In the genomic region with DNA sequence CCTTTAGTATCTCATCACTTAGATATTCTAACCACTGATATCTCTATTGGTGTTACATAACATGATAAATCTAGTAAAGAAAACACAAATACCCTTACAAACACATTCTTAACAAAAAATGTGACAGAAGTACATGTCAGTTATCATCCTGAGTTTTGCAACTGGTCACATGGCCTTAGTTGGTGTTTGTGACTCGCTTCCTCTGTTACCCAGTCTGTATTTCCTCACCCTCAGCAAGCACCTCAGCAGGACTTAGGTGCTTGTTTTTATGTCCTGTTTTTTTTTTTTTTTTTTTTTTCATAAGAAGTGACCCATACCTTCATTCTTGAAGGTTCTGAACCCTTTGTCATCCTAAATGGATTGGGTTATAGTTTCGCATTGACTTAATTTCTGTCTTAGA, we compare ENCODE assay signal across 42 mouse cellular contexts. TPM values are rescaled to one million over a fixed set of nuclear protein-coding genes. Genes with fewer than 3 reads are reported as not detected.
"Had no signal": no experiment of that assay in that cellular context is flagged by ENCODE, and none has a peak within 500 bp of the region (broad histone marks: within the 10 kb centered on the region; RNA-seq: fewer than 3 reads in every experiment).

No protein-coding gene starts in this region.

- ATAC-seq: hindbrain, embryonic 16.5 days; inflammation-experienced regulatory T-cells, adult 6 months; intestine, embryonic 15.5 days; intestine, postnatal 0 days; liver, embryonic 12.5 days had no signal

- H3K27ac ChIP-seq: gastrocnemius, adult 2 months; heart, embryonic 10.5 days; hindbrain, embryonic 10.5 days; hindbrain, embryonic 12.5 days; hindbrain, embryonic 14.5 days; intestine, embryonic 15.5 days; kidney, embryonic 15.5 days; kidney, postnatal 0 days; limb, embryonic 13.5 days; limb, embryonic 15.5 days; liver, embryonic 12.5 days had no signal

- H3K27me3 ChIP-seq: heart, embryonic 12.5 days; hindbrain, embryonic 12.5 days; intestine, embryonic 15.5 days; kidney, embryonic 15.5 days; limb, embryonic 13.5 days; limb, embryonic 15.5 days; liver, embryonic 12.5 days had no signal

- DNase-seq: gastrocnemius, adult 2 months; gastrocnemius, postnatal 10 days; gastrocnemius, postnatal 25 days; heart, adult 11 months; heart, postnatal 10 days; heart, postnatal 4 days; kidney, adult 2 months; kidney, adult 9 months; kidney, postnatal 14 days; kidney, postnatal 36 days; layer of hippocampus, adult 9-11 months; layer of hippocampus, postnatal 36 days; left cerebral cortex, postnatal 4 days had no signal

- H3K9ac ChIP-seq: heart, embryonic 12.5 days; hindbrain, embryonic 12.5 days; hindbrain, embryonic 14.5 days; intestine, embryonic 15.5 days; kidney, embryonic 15.5 days; limb, embryonic 13.5 days; limb, embryonic 15.5 days; liver, embryonic 12.5 days had no signal

- H3K9me3 ChIP-seq: heart, embryonic 10.5 days; heart, embryonic 12.5 days; hindbrain, embryonic 10.5 days; hindbrain, embryonic 12.5 days; intestine, embryonic 15.5 days; kidney, embryonic 15.5 days; limb, embryonic 13.5 days; limb, embryonic 15.5 days; liver, embryonic 12.5 days had no signal

- H3K4me3 ChIP-seq: gastrocnemius, adult 2 months; heart, embryonic 10.5 days; heart, embryonic 12.5 days; hindbrain, embryonic 10.5 days; hindbrain, embryonic 12.5 days; intestine, embryonic 15.5 days; kidney, embryonic 15.5 days; limb, embryonic 13.5 days; limb, embryonic 15.5 days; liver, embryonic 12.5 days had no signal

- H3K4me1 ChIP-seq: heart, embryonic 10.5 days; hindbrain, embryonic 10.5 days; intestine, embryonic 15.5 days; limb, embryonic 13.5 days had no signal

- H3K4me2 ChIP-seq: heart, embryonic 12.5 days; hindbrain, embryonic 12.5 days; hindbrain, embryonic 14.5 days; intestine, embryonic 15.5 days; kidney, embryonic 15.5 days; limb, embryonic 13.5 days; limb, embryonic 15.5 days; liver, embryonic 12.5 days had no signal

RNA-seq across cellular contexts. Expression of gene Uroc1, which starts 44.6 kb away (rescaled TPM):
- total RNA-seq: gastrocnemius, adult 2 months; gastrocnemius, postnatal 10 days; gastrocnemius, postnatal 25 days; heart, adult 8-10 months; heart, postnatal 10 days; heart, postnatal 25 days; heart, postnatal 4 days; layer of hippocampus, adult 18-20 months; layer of hippocampus, adult 8-10 months; layer of hippocampus, postnatal 14 days; layer of hippocampus, postnatal 36 days; left cerebral cortex, adult 18-20 months; left cerebral cortex, adult 8-10 months; left cerebral cortex, postnatal 10 days; left cerebral cortex, postnatal 25 days; left cerebral cortex, postnatal 4 days had no signal
- polyA plus RNA-seq: frontal cortex, adult 2 months; heart, embryonic 12.5 days; heart, embryonic 14.5 days; hindbrain, embryonic 10.5 days; hindbrain, embryonic 12.5 days; hindbrain, embryonic 14.5 days; inflammation-experienced regulatory T-cells, adult 6 months; large intestine, adult 2 months had no signal

RNA-seq across cellular contexts. Expression of gene Cfap100, which starts 50.9 kb away (rescaled TPM):
- total RNA-seq: heart, postnatal 4 days had no signal
- polyA plus RNA-seq: heart, embryonic 10.5 days; intestine, postnatal 0 days; liver, embryonic 12.5 days had no signal

RNA-seq across cellular contexts. Expression of gene Chst13, which starts 52.7 kb away (rescaled TPM):
- total RNA-seq: gastrocnemius, adult 2 months; gastrocnemius, postnatal 4 days; heart, postnatal 10 days; heart, postnatal 25 days; heart, postnatal 4 days; layer of hippocampus, adult 18-20 months; layer of hippocampus, adult 8-10 months; layer of hippocampus, postnatal 14 days; layer of hippocampus, postnatal 36 days; left cerebral cortex, adult 18-20 months; left cerebral cortex, postnatal 10 days; left cerebral cortex, postnatal 25 days; left cerebral cortex, postnatal 4 days had no signal
- polyA plus RNA-seq: heart, embryonic 14.5 days; heart, embryonic 16.5 days; hindbrain, embryonic 10.5 days; hindbrain, embryonic 14.5 days; inflammation-experienced regulatory T-cells, adult 6 months; intestine, postnatal 0 days; limb, embryonic 11.5 days had no signal
